ENCODE assay signal across 18 mouse cellular contexts in genomic region chr19:59350273-59350903, GRCm38 (mm10). TPM values are rescaled to one million over a fixed set of nuclear protein-coding genes. Genes with fewer than 3 reads are reported as not detected.
DNase-seq lines count a peak whose midpoint lies in the region; ATAC-seq and TF ChIP-seq lines count a peak whose summit lies in the region.
"Had no signal": no experiment of that assay in that cellular context is flagged by ENCODE, and none has a peak within 500 bp of the region (broad histone marks: within the 10 kb centered on the region; RNA-seq: fewer than 3 reads in every experiment).

No protein-coding gene starts in this region.

- H3K27me3 ChIP-seq in G1E (ENCODE audit: insufficient read depth, low read length) = no peaks in the 10 kb centered on the region; the same call in 1 of the 2 replicates
- H3K27me3 ChIP-seq in liver, embryonic 16.5 days (ENCODE audit: control insufficient read depth, insufficient read depth, low read depth, low read length) = no peaks in the 10 kb centered on the region
- H3K27me3 ChIP-seq: hindbrain, embryonic 13.5 days; limb, embryonic 12.5 days; neural tube, embryonic 12.5 days; stomach, embryonic 15.5 days had no signal

- ATAC-seq in G1E (ENCODE audit: extremely low read depth, insufficient number of reproducible peaks, low FRiP score, poor library complexity, severe bottlenecking) = no peak
- ATAC-seq in liver, embryonic 16.5 days (ENCODE audit: low read depth) = no peak
- ATAC-seq in activated CD4-positive, CD25-positive, alpha-beta regulatory T cell, adult 4 months = no peak
- ATAC-seq: forebrain, embryonic 13.5 days had no signal

- WGBS in liver, embryonic 16.5 days (ENCODE audit: insufficient replicate concordance) = 36% methylated on average over 7 of the region's 7 CpGs

- H3K9ac ChIP-seq in liver, embryonic 16.5 days (ENCODE audit: low read depth, low read length) = no peak overlapping the region
- H3K9ac ChIP-seq: embryonic facial prominence, embryonic 13.5 days; forebrain, embryonic 13.5 days; heart, embryonic 15.5 days; hindbrain, embryonic 13.5 days; limb, embryonic 12.5 days; neural tube, embryonic 12.5 days; stomach, embryonic 15.5 days had no signal

- no peaks in the 10 kb centered on the region for H3K9me3 ChIP-seq in G1E (replicated peaks)
- no peaks in the 10 kb centered on the region; the same call in 1 of the 2 replicates for H3K9me3 ChIP-seq in liver, embryonic 16.5 days (replicated peaks; ENCODE audit: control insufficient read depth, low read length)
- H3K9me3 ChIP-seq: embryonic facial prominence, embryonic 13.5 days; forebrain, embryonic 13.5 days; heart, embryonic 15.5 days; hindbrain, embryonic 13.5 days; limb, embryonic 12.5 days; neural tube, embryonic 12.5 days; stomach, embryonic 15.5 days had no signal

- TF ChIP-seq CTCF in G1E (IDR thresholded peaks at IDR 0.05; ENCODE audit: low read depth, low read length) = no peak

- no peak overlapping the region for H3K4me2 ChIP-seq in liver, embryonic 16.5 days (ENCODE audit: low read depth, low read length)
- H3K4me2 ChIP-seq: embryonic facial prominence, embryonic 13.5 days; forebrain, embryonic 13.5 days; heart, embryonic 15.5 days; hindbrain, embryonic 13.5 days; limb, embryonic 12.5 days; neural tube, embryonic 12.5 days; stomach, embryonic 15.5 days had no signal

- no peak overlapping the region; the same call in 1 of the 2 replicates for H3K4me3 ChIP-seq in G1E (ENCODE audit: low read depth, low read length)
- H3K4me3 ChIP-seq in liver, embryonic 16.5 days (ENCODE audit: low read depth, low read length) = no peak overlapping the region
- H3K4me3 ChIP-seq: embryonic facial prominence, embryonic 13.5 days; forebrain, embryonic 13.5 days; heart, embryonic 15.5 days; hindbrain, embryonic 13.5 days; limb, embryonic 12.5 days; neural tube, embryonic 12.5 days; stomach, embryonic 15.5 days had no signal

- DNase-seq in spleen, adult 18-20 months = peak; percentile 10 to 39
- DNase-seq in spleen, adult 12 weeks (ENCODE audit: low spot score) = no peak
- peak; percentile 31 for DNase-seq in G1E (ENCODE audit: low spot score)
- peak; percentile 22 for DNase-seq in naive thymus-derived CD4-positive, alpha-beta T cell, adult 2 months (ENCODE audit: low read depth)
- DNase-seq in adrenal gland, adult 18-20 months (ENCODE audit: low spot score in 2 of 2) = no peak
- no peak for DNase-seq in layer of hippocampus, postnatal 36 days
- DNase-seq: cerebellum, postnatal 25 days; gastrocnemius, postnatal 25 days; kidney, adult 18-20 months had no signal

- H3K4me1 ChIP-seq in G1E (ENCODE audit: insufficient read depth, low read depth, low read length) = peaks cover 70% of the 10 kb centered on the region
- peaks cover 25% of the 10 kb centered on the region for H3K4me1 ChIP-seq in liver, embryonic 16.5 days (ENCODE audit: control insufficient read depth, low read depth, low read length)
- H3K4me1 ChIP-seq: embryonic facial prominence, embryonic 13.5 days; stomach, embryonic 15.5 days had no signal

- no peaks in the 10 kb centered on the region for H3K36me3 ChIP-seq in G1E (replicated peaks)
- H3K36me3 ChIP-seq in liver, embryonic 16.5 days (ENCODE audit: control insufficient read depth, insufficient read depth) = no peaks in the 10 kb centered on the region
- H3K36me3 ChIP-seq: embryonic facial prominence, embryonic 13.5 days; heart, embryonic 15.5 days; hindbrain, embryonic 13.5 days; limb, embryonic 12.5 days; neural tube, embryonic 12.5 days; stomach, embryonic 15.5 days had no signal

- 0 out of 2 replicates have a peak overlapping the region, but pooled peaks have one; percentile 1 for H3K27ac ChIP-seq in liver, embryonic 16.5 days (ENCODE audit: low read length)
- H3K27ac ChIP-seq: embryonic facial prominence, embryonic 13.5 days; forebrain, embryonic 13.5 days; heart, embryonic 15.5 days; hindbrain, embryonic 13.5 days; limb, embryonic 12.5 days; neural tube, embryonic 12.5 days; stomach, embryonic 15.5 days had no signal

RNA-seq across cellular contexts. Expression of gene Pdzd8, which starts 4.8 kb away (rescaled TPM):
- total RNA-seq in G1E (2014; fragmentation: Nextera tagmentation) (81.6 and 85.5 TPM in 2 replicates), G1E (2017) (35.1 and 40.0 TPM in 2 replicates)
- polyA plus RNA-seq in G1E (2012) = 15.1 and 17.4 TPM in 2 replicates
- polyA plus RNA-seq in liver, embryonic 16.5 days (2015; fragmentation: Nextera tagmentation; extraction: Ambion mirVana) = 3.1 and 3.3 TPM in 2 replicates
- 10 to 100 TPM; 28.7 to 32.6 TPM for total RNA-seq in adrenal gland, adult 18-20 months (2021)
- 10 to 100 TPM; 49.9 to 50.0 TPM for total RNA-seq in layer of hippocampus, postnatal 36 days (2021)
- 1 to 10 TPM; 8.7 to 9.4 TPM for polyA plus RNA-seq in activated CD4-positive, CD25-positive, alpha-beta regulatory T cell, adult 4 months (2017; shearing (Covaris generic))

RNA-seq across cellular contexts. Expression of gene Rps12-ps3, which starts 28.3 kb away (rescaled TPM):
- total RNA-seq in G1E (2014; fragmentation: Nextera tagmentation) (62.6 and 81.3 TPM in 2 replicates), G1E (2017) (402 and 406 TPM in 2 replicates)
- 33.9 and 53.3 TPM in 2 replicates for polyA plus RNA-seq in G1E (2012)
- polyA plus RNA-seq in liver, embryonic 16.5 days (2015; fragmentation: Nextera tagmentation; extraction: Ambion mirVana) = 14.1 and 14.7 TPM in 2 replicates
- total RNA-seq in adrenal gland, adult 18-20 months (2021) = 100 to 1,000 TPM; 513 to 677 TPM
- 100 to 1,000 TPM; 260 to 310 TPM for total RNA-seq in layer of hippocampus, postnatal 36 days (2021)
- 100 to 1,000 TPM; 303 to 848 TPM for polyA plus RNA-seq in activated CD4-positive, CD25-positive, alpha-beta regulatory T cell, adult 4 months (2017; shearing (Covaris generic))

Comparison
In these comparisons a context has a peak if more than half of its experiments do, and no peak if none do; other contexts are left out.
1. DNase-seq: peak in spleen, adult 18-20 months (2 of 2), G1E (single experiment) and naive thymus-derived CD4-positive, alpha-beta T cell, adult 2 months (single experiment); none in spleen, adult 12 weeks (single experiment), adrenal gland, adult 18-20 months (0 of 2) and layer of hippocampus, postnatal 36 days (0 of 2).